22 mouse cellular contexts compared by ENCODE assay signal in genomic region chr6:117021851-117022250, GRCm38 (mm10).
DNase-seq lines count a peak whose midpoint lies in the region; ATAC-seq and TF ChIP-seq lines count a peak whose summit lies in the region.
"Had no signal": no experiment of that assay in that cellular context is flagged by ENCODE, and none has a peak within 500 bp of the region (broad histone marks: within the 10 kb centered on the region; RNA-seq: fewer than 3 reads in every experiment).

No protein-coding gene starts in this region.

- no peak for TF ChIP-seq CTCF in kidney, adult 2 months (conservative IDR thresholded peaks at IDR 0.05; ENCODE audit: insufficient read depth, insufficient read length, low read depth, low read length)

- H3K4me3 ChIP-seq in kidney, embryonic 15.5 days (replicated peaks): no peak overlapping the region
- H3K4me3 ChIP-seq in kidney, adult 2 months (ENCODE audit: insufficient read depth, low read depth, low read length): no peak overlapping the region
- H3K4me3 ChIP-seq: forebrain, embryonic 10.5 days; heart, adult 2 months; hindbrain, embryonic 13.5 days had no signal

- H3K9ac ChIP-seq in kidney, embryonic 15.5 days: no peak overlapping the region
- H3K9ac ChIP-seq: forebrain, postnatal 0 days; hindbrain, embryonic 13.5 days had no signal

- H3K27me3 ChIP-seq in kidney, embryonic 15.5 days: no peaks in the 10 kb centered on the region
- H3K27me3 ChIP-seq in kidney, adult 2 months (replicated peaks; ENCODE audit: control insufficient read depth, insufficient read depth, low read length): no peaks in the 10 kb centered on the region
- H3K27me3 ChIP-seq: hindbrain, embryonic 13.5 days had no signal

- no peak overlapping the region for H3K27ac ChIP-seq in kidney, embryonic 15.5 days
- H3K27ac ChIP-seq in kidney, adult 2 months (ENCODE audit: insufficient read depth, low read depth, low read length): no peak overlapping the region
- H3K27ac ChIP-seq: forebrain, embryonic 10.5 days; heart, adult 2 months; hindbrain, embryonic 13.5 days; stomach, postnatal 0 days had no signal

- no peaks in the 10 kb centered on the region for H3K4me1 ChIP-seq in kidney, embryonic 15.5 days
- no peaks in the 10 kb centered on the region for H3K4me1 ChIP-seq in kidney, adult 2 months (ENCODE audit: control insufficient read depth, insufficient read depth, low read length)
- H3K4me1 ChIP-seq: forebrain, embryonic 10.5 days; hindbrain, embryonic 13.5 days had no signal

- no peak for ATAC-seq in kidney, embryonic 15.5 days (replicated peaks; ENCODE audit: low FRiP score)
- ATAC-seq: CD4-positive, CD25-positive, alpha-beta regulatory T cell, adult 4 months; forebrain, postnatal 0 days; inflammation-experienced regulatory T-cells, adult 6 months had no signal

- H3K36me3 ChIP-seq in kidney, embryonic 15.5 days: no peaks in the 10 kb centered on the region
- no peaks in the 10 kb centered on the region for H3K36me3 ChIP-seq in kidney, adult 2 months (ENCODE audit: control insufficient read depth, insufficient read depth, low read length)
- H3K36me3 ChIP-seq: forebrain, embryonic 10.5 days; hindbrain, embryonic 13.5 days had no signal

- DNase-seq in kidney, adult 18-20 months: peak; percentile 8
- DNase-seq in embryo, embryonic 10 days (ENCODE audit: low spot score): peak; percentile 81
- peak; percentile 48 for DNase-seq in kidney, adult 2 months
- DNase-seq in kidney, postnatal 14 days: peak; percentile 54
- no peak for DNase-seq in cerebellum, adult 18-20 months
- DNase-seq in cerebellum, postnatal 25 days: no peak
- DNase-seq in gastrocnemius, postnatal 4 days (ENCODE audit: low spot score in 2 of 2): no peak
- DNase-seq: adrenal gland, postnatal 36 days; cerebellum, adult 11-12 months; cerebellum, postnatal 14 days; forebrain, postnatal 0 days; gastrocnemius, postnatal 25 days; heart, adult 2 months; thymus, adult 2 months; thymus, postnatal 4 days had no signal

- no peak overlapping the region for H3K4me2 ChIP-seq in kidney, embryonic 15.5 days
- H3K4me2 ChIP-seq: hindbrain, embryonic 13.5 days; midbrain, embryonic 11.5 days had no signal

- no peaks in the 10 kb centered on the region for H3K9me3 ChIP-seq in kidney, embryonic 15.5 days (replicated peaks)
- H3K9me3 ChIP-seq: forebrain, embryonic 10.5 days; hindbrain, embryonic 13.5 days had no signal

- WGBS in kidney, embryonic 15.5 days: 28% methylated on average over 10 of the region's 10 CpGs
- WGBS in kidney, adult 2 months: 40% methylated on average over 10 of the region's 10 CpGs

- TF ChIP-seq POLR2A in kidney, adult 2 months (IDR thresholded peaks at IDR 0.05; ENCODE audit: low read depth, low read length): no peak

Comparison
In these comparisons a context has a peak if more than half of its experiments do, and no peak if none do; other contexts are left out.
1. DNase-seq: peak in kidney, adult 18-20 months (single experiment), embryo, embryonic 10 days (single experiment), kidney, adult 2 months (single experiment) and kidney, postnatal 14 days (single experiment); none in cerebellum, adult 18-20 months (0 of 2), cerebellum, postnatal 25 days (0 of 2) and gastrocnemius, postnatal 4 days (0 of 2).